8 mouse cellular contexts compared by ENCODE assay signal in the genomic region with DNA sequence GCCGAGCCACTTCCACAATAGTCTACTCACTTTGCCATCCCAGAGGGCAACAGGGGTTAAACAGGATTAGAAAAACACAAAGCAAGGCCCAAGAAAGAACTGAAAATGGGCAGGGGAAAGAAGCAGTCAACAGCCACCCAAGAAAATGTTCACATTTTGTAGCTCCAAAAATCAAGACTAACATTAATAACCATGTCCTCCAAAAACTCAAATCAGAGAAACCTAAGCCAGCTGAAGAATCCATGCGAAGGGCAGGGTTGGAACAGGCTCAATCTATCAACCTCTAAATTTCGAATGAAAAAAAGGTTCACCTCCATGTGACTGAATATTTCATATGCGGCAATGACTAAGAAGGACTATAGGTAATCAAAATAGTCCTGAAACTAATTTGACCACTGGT. TPM values are rescaled to one million over a fixed set of nuclear protein-coding genes. Genes with fewer than 3 reads are reported as not detected.
DNase-seq lines count a peak whose midpoint lies in the region; ATAC-seq and TF ChIP-seq lines count a peak whose summit lies in the region.

No protein-coding gene starts in this region.

- no peak for TF ChIP-seq POLR2A in embryonic fibroblast, embryonic 13.5 days (IDR thresholded peaks at IDR 0.05; ENCODE audit: low read depth, low read length)

- no peak for ATAC-seq in limb, embryonic 13.5 days (ENCODE audit: low FRiP score, low read depth)
- ATAC-seq in neural tube, embryonic 15.5 days (ENCODE audit: low FRiP score): no peak
- ATAC-seq in megakaryocyte progenitor cell, adult 5-6 weeks (replicated peaks; ENCODE audit: poor library complexity): no peak

- H3K27me3 ChIP-seq in limb, embryonic 13.5 days: no peaks in the 10 kb centered on the region
- H3K27me3 ChIP-seq in neural tube, embryonic 15.5 days (replicated peaks): no peaks in the 10 kb centered on the region

- TF ChIP-seq CTCF in left cerebral cortex, adult 2 months (IDR thresholded peaks at IDR 0.05): no peak
- no peak for TF ChIP-seq CTCF in embryonic fibroblast, embryonic 13.5 days (IDR thresholded peaks at IDR 0.05; ENCODE audit: borderline replicate concordance, insufficient read depth, low read length)

- peak overlapping the region; percentile 93 for H3K4me3 ChIP-seq in left cerebral cortex, adult 2 months
- H3K4me3 ChIP-seq in embryonic fibroblast, embryonic 13.5 days (ENCODE audit: insufficient read depth, low read length): peak overlapping the region; percentile 26
- H3K4me3 ChIP-seq in limb, embryonic 13.5 days: peak overlapping the region; percentile 77
- peak overlapping the region; percentile 98; the same call in 1 of the 2 replicates for H3K4me3 ChIP-seq in neural tube, embryonic 15.5 days (replicated peaks)

- H3K4me1 ChIP-seq in embryonic fibroblast, embryonic 13.5 days (ENCODE audit: control insufficient read depth, insufficient read depth, low read length): peaks cover 8% of the 10 kb centered on the region; the same call in 1 of the 2 replicates
- H3K4me1 ChIP-seq in limb, embryonic 13.5 days: peaks cover 4% of the 10 kb centered on the region; the same call in 1 of the 2 replicates
- peaks cover 4% of the 10 kb centered on the region; the same call in 1 of the 2 replicates for H3K4me1 ChIP-seq in neural tube, embryonic 15.5 days

- intact Hi-C loops in left cerebral cortex, adult 2 months (cut with DNase I): no loop called here

- no peak for DNase-seq in left cerebral cortex, adult 2 months (ENCODE audit: extremely low spot score in 1 of 2, low spot score in 2 of 2)
- DNase-seq in left cerebral cortex, adult 8-10 months (ENCODE audit: low spot score in 2 of 2): no peak
- DNase-seq in thymus, postnatal 10 days (ENCODE audit: low spot score in 2 of 2): no peak
- no peak for DNase-seq in left cerebral cortex, adult 18-20 months (ENCODE audit: low spot score in 2 of 2)

- no peaks in the 10 kb centered on the region for H3K9me3 ChIP-seq in limb, embryonic 13.5 days
- H3K9me3 ChIP-seq in neural tube, embryonic 15.5 days (replicated peaks): no peaks in the 10 kb centered on the region

- H3K27ac ChIP-seq in left cerebral cortex, adult 2 months: peak overlapping the region; percentile 100
- peak overlapping the region; percentile 60 for H3K27ac ChIP-seq in embryonic fibroblast, embryonic 13.5 days (ENCODE audit: insufficient read depth, low read length)
- peak overlapping the region; percentile 85; the same call in 1 of the 2 replicates for H3K27ac ChIP-seq in limb, embryonic 13.5 days
- no peak overlapping the region for H3K27ac ChIP-seq in neural tube, embryonic 15.5 days (replicated peaks)

- peak overlapping the region; percentile 80 for H3K4me2 ChIP-seq in limb, embryonic 13.5 days (replicated peaks)
- peak overlapping the region; percentile 74 for H3K4me2 ChIP-seq in neural tube, embryonic 15.5 days

- H3K9ac ChIP-seq in limb, embryonic 13.5 days: no peak overlapping the region; the same call in 1 of the 2 replicates
- no peak overlapping the region for H3K9ac ChIP-seq in neural tube, embryonic 15.5 days (replicated peaks)

- WGBS in limb, embryonic 13.5 days: 67% methylated on average over 4 of the region's 4 CpGs
- 71% methylated on average over 4 of the region's 4 CpGs for WGBS in neural tube, embryonic 15.5 days

- H3K36me3 ChIP-seq in limb, embryonic 13.5 days: no peaks in the 10 kb centered on the region
- no peaks in the 10 kb centered on the region for H3K36me3 ChIP-seq in neural tube, embryonic 15.5 days

RNA-seq across cellular contexts. Expression of a gene that starts 1.5 kb away (rescaled TPM):
- total RNA-seq in left cerebral cortex, adult 2 months (2021): 10 to 100 TPM; 74.2 to 97.1 TPM
- 100 to 1,000 TPM in 2 of 4 experiments, 10 to 100 TPM in 2; 95.3 to 114 (median 105) TPM for total RNA-seq in left cerebral cortex, adult 8-10 months (2022)
- 31.3 and 35.8 TPM in 2 replicates for polyA plus RNA-seq in embryonic fibroblast, embryonic 13.5 days (2011; ENCODE audit: insufficient read length, low read depth, missing spikeins)
- polyA plus RNA-seq in limb, embryonic 13.5 days (2015; fragmentation: Nextera tagmentation; extraction: Ambion mirVana): 5.4 and 5.6 TPM in 2 replicates
- polyA plus RNA-seq in neural tube, embryonic 15.5 days (2015; fragmentation: Nextera tagmentation; extraction: Ambion mirVana): 5.6 and 6.1 TPM in 2 replicates
- 8.4 and 9.3 TPM in 2 replicates for total RNA-seq in megakaryocyte progenitor cell, adult 5-6 weeks (2015)
- 6.5 and 10.3 TPM in 2 replicates for total RNA-seq in megakaryocyte progenitor cell, adult 5-6 weeks (2017)
- total RNA-seq in left cerebral cortex, adult 18-20 months (2021): 10 to 100 TPM; 80.0 to 87.4 TPM

RNA-seq across cellular contexts. Expression of a gene that starts 33.6 kb away (rescaled TPM):
- total RNA-seq in left cerebral cortex, adult 2 months (2021): 100 to 1,000 TPM in 1 of 2 experiments, 10 to 100 TPM in 1; 97.0 to 107 TPM
- total RNA-seq in left cerebral cortex, adult 8-10 months (2022): 10 to 100 TPM; 81.8 to 98.4 (median 95.8) TPM
- polyA plus RNA-seq in embryonic fibroblast, embryonic 13.5 days (2011; ENCODE audit: insufficient read length, low read depth, missing spikeins): 13.7 and 18.6 TPM in 2 replicates
- polyA plus RNA-seq in limb, embryonic 13.5 days (2015; fragmentation: Nextera tagmentation; extraction: Ambion mirVana): 23.4 and 24.6 TPM in 2 replicates
- polyA plus RNA-seq in neural tube, embryonic 15.5 days (2015; fragmentation: Nextera tagmentation; extraction: Ambion mirVana): 60.9 and 70.3 TPM in 2 replicates
- 8.0 and 16.8 TPM in 2 replicates for total RNA-seq in megakaryocyte progenitor cell, adult 5-6 weeks (2015)
- 8.6 and 9.5 TPM in 2 replicates for total RNA-seq in megakaryocyte progenitor cell, adult 5-6 weeks (2017)
- 100 to 1,000 TPM; 101 to 104 TPM for total RNA-seq in left cerebral cortex, adult 18-20 months (2021)

RNA-seq across cellular contexts. Expression of a gene that starts 33.8 kb away (rescaled TPM):
- 100 to 1,000 TPM; 339 to 400 TPM for total RNA-seq in left cerebral cortex, adult 2 months (2021)
- total RNA-seq in left cerebral cortex, adult 8-10 months (2022): 100 to 1,000 TPM; 388 to 418 (median 397) TPM
- 799 and 868 TPM in 2 replicates for polyA plus RNA-seq in embryonic fibroblast, embryonic 13.5 days (2011; ENCODE audit: insufficient read length, low read depth, missing spikeins)
- 389 and 402 TPM in 2 replicates for polyA plus RNA-seq in limb, embryonic 13.5 days (2015; fragmentation: Nextera tagmentation; extraction: Ambion mirVana)
- polyA plus RNA-seq in neural tube, embryonic 15.5 days (2015; fragmentation: Nextera tagmentation; extraction: Ambion mirVana): 264 and 298 TPM in 2 replicates
- total RNA-seq in megakaryocyte progenitor cell, adult 5-6 weeks (2015): 2,531 and 2,532 TPM in 2 replicates
- total RNA-seq in megakaryocyte progenitor cell, adult 5-6 weeks (2017): 1,869 and 2,149 TPM in 2 replicates
- 100 to 1,000 TPM; 374 to 415 TPM for total RNA-seq in left cerebral cortex, adult 18-20 months (2021)

Comparison
In these comparisons a context has a peak if more than half of its experiments do, and no peak if none do; other contexts are left out.
1. H3K4me3 ChIP-seq: peak in every context shown above with its lines; median percentile 98 in neural tube, embryonic 15.5 days; 93 in left cerebral cortex, adult 2 months; 77 in limb, embryonic 13.5 days; 26 in embryonic fibroblast, embryonic 13.5 days.
2. RNA of a gene that starts 1.5 kb away (total RNA-seq): 95.3 to 114 TPM in left cerebral cortex, adult 8-10 months, 74.2 to 97.1 TPM in left cerebral cortex, adult 2 months and 80.0 to 87.4 TPM in left cerebral cortex, adult 18-20 months; 6.5 to 10.3 TPM in megakaryocyte progenitor cell, adult 5-6 weeks; every median in the first group is over 4 times any median in the second.
3. RNA of a gene that starts 33.6 kb away (total RNA-seq): 97.0 to 107 TPM in left cerebral cortex, adult 2 months, 101 to 104 TPM in left cerebral cortex, adult 18-20 months and 81.8 to 98.4 TPM in left cerebral cortex, adult 8-10 months; 8.0 to 16.8 TPM in megakaryocyte progenitor cell, adult 5-6 weeks; every median in the first group is over 4 times any median in the second.
4. RNA of a gene that starts 33.8 kb away (total RNA-seq): 1,869 to 2,532 TPM in megakaryocyte progenitor cell, adult 5-6 weeks; 374 to 415 TPM in left cerebral cortex, adult 18-20 months, 388 to 418 TPM in left cerebral cortex, adult 8-10 months and 339 to 400 TPM in left cerebral cortex, adult 2 months; every median in the first group is over 4 times any median in the second.